Mouse (Mus musculus) cerebellum, postnatal 14 days (tissue): ENCODE results near the gene Ppp1r1b.

ENCODE experiments used
- DNase-seq, 2 experiments: peaks; one replicate each; pipeline ENCODE4 v3.0.0; 2021; ENCODE audit warnings: mixed read lengths in 2 of 2

Gene Ppp1r1b

DNA sequence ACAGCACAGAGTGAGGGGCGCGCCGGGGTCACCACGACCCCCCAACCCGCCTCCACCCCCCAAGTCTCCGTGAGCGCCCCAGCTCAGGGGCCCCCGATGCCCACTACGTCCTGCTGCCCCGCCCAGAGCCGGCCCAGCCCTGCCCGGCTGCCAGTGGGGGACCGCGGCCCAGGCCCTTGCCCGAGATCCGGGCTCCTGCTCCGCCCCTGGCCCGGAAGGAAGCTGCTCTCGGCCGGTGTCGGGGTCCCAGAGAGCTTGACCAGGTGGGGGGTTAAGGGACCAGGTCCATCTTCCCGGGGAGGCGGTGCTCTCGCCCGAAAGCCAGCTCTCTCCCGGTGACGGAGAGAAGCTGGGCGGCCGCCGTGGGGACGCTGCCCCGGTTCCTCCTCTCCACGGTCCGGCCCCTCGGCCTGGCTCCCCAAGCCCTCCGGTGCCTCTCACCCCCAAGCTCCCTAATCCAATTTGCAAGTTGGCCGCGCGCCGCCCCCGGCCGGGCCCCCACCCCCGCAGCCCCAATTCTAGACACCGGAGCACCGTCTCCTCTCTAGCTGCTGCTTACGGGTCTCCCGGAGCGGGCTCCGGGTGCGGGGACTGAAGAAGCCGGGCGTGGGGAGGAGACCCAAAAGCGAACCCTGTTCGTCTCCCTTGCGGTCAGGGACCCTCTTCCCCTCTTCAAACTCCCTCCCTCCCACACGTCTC is 19.7 kb upstream of the Ppp1r1b start:
- DNase-seq: peak in 1 of 2 experiments; percentile 78

DNA sequence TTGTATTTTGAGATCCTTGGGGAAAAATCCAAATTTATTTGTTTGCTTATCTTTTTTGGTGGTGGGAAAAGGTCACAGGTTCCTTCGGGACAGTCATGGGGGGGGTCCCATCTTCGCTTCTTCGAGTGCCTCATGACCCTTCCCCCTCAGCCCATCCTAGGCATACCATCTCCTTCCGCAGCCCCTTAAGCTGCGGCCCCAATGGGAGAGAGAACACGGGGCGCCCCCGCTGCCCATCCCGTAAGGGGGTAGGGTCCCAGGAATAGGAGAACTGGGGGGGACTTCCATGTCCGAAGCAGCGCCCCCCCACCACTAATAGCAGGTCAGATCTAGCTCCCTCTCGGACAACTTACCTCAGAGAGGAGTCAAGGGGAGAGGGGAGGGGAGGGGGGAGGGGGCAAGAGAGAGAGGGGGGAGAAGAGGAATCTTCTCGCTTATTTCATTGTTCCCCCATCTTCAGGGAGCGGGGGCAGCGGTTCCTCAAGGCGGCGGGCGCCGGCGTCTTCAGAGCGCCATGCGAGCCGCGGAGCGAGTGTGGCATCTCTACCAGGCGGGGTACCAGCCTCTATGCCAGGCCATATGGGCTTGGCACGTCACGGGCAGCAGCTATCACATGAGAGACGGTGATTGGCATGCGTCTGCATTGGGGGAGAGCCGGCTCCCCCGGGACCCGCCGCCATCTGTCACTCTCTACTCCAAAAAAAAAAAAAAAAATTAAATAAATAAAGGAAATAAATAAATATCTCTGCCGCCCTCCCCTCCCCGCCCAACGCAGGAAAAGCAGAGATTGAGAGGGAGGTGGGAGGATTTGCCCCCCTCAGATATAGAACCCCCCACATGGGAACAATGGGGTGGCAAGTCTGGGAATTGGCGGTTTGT is 18.9 kb upstream of the Ppp1r1b start, which contains the start of gene Neurod2:
Gene Neurod2, minus strand, starts transcription at position 568 of the 879 bp plus-strand sequence.
- peak; percentile 97 to 98 for DNase-seq

DNA sequence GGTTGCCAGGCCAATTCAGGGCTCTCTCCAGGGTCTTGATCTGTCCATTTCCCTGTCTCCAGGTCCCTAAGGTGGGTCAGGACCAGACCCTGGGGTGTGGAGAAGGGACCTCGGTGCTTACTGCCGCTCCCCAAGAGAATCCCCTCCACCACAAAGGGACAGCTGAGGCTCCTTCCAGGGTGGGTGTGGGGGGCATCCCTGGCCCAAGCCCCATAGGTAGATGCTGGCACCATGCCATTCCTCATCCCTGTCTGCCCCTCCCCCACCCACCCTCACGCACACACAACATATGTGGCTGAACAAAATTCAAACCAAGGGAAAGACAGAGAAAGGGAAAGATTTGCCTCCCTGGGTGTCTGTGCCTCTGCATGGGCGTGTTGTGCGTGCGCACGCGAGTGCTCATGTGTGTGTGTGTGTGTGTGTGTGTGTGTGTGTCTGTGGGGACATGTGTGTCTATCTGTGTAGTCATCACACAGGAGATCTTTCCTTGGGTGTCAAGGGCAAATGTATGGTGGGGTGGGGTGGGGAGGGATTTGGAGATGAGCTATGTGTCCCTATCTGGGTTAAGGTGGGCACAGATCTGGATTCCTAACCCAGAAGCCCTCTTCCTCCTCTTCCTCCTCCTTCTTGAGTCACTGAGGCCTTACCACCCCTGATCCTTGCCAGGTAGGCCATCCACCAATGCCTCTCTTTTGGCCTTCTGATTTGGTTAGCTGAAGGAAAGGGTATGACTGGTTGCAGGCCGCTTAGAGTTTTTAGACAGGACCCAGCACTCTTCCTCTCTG is 18.1 kb upstream of the Ppp1r1b start:
- peak in 1 of 2 experiments; percentile 77 for DNase-seq

DNA sequence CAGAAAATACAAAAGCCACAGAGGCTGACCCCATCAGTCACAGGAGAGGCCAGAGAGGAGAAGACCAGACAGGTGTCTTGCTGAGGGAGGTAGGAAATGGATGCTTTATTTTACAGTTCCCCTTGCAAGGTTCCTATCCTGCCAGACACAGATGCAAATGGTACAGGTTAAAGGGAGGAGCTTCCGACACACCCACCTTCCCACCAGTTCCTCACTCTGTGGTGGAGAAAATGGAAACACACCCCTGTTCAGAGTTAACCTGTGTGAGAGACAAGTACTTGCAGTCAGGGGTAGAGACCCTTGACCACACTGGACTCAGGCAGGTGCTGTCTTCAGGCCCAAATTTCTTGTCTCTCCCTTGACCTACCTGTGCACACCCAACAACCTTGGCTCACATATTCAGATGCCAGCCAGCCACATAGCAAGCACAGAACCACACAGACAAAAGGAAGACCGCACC is 17.4 kb upstream of the Ppp1r1b start:
- no peak for DNase-seq

DNA sequence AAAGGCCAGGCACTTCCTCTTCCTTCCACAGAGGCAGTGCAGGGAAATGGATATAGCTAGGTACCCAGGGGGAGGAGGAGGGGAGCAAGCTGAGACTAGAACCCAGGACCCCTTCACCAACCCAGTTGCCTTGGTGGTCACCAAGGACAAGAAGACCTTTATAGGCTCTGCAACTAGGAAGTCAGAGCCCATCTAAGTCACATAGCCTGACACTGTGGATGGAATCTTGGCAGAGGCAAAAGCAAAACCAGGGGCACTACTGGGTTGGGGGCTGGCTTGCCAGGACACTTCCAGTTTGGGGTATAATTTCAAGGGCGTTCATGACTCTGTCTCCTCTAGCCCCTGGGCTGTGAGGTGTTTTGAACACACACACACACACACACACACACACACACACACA is 16.8 kb upstream of the Ppp1r1b start:
- DNase-seq: no peak

DNA sequence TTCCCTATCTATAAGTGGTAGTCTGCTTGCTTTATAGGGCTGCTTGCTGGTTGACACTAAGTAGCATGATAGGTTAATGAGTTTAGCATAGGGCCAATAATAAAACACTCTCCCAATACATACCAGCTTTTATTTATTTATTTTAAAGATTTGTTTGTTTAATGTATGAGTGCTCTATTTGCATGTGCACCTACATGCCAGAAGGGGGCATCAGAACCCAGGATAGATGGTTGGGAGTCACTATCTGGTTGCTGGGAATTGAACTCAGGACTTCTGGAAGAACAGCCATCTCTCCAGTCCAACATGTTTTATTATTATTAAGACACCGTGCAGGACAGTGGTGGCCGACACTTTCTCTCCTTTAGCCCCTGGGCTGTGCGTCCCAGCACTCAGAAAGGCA is 16.0 kb upstream of the Ppp1r1b start:
- DNase-seq: peak in 1 of 2 experiments; percentile 20

DNA sequence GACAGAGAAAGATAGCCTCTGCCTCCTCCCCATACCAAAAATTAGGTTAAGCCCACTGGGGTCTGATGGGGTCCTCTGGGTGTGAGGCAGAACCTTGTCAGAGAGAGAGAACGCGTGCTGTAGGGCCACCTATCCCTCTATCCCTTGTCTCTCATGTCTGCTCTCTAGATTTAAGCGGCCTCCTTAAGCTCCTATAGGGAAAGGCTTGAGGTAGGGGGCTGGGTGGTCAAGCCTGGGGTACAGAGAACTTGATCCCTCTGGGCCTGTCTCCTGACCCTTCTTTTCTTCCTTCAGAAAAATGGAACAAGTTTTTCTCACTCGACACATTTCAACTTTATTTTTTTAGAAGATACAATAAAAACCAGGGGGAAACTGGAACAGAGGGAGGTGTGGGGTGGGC is 15.4 kb upstream of the Ppp1r1b start:
- no peak for DNase-seq

DNA sequence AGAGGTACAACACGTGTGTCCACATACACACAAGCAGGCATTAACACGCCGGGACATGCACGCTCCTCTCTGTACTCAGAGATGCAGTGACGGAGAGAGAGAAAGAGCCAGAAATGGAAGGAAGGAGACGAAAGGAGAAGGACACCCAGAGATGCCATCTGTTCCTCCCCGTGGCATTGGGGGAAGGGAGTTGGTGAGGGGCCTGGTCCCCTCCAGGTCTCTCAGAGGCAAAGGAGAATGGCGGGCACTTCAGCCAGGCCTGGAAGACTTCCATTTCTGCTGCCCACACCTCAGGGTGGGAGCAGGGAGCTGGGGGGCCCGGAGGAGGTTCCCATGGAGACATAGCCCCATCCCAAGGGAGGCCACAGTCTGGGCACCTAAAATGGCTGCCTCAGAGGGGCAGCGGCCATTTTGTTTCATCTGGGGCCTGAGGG is 14.9 kb upstream of the Ppp1r1b start:
- DNase-seq: peak; percentile 66 to 77

DNA sequence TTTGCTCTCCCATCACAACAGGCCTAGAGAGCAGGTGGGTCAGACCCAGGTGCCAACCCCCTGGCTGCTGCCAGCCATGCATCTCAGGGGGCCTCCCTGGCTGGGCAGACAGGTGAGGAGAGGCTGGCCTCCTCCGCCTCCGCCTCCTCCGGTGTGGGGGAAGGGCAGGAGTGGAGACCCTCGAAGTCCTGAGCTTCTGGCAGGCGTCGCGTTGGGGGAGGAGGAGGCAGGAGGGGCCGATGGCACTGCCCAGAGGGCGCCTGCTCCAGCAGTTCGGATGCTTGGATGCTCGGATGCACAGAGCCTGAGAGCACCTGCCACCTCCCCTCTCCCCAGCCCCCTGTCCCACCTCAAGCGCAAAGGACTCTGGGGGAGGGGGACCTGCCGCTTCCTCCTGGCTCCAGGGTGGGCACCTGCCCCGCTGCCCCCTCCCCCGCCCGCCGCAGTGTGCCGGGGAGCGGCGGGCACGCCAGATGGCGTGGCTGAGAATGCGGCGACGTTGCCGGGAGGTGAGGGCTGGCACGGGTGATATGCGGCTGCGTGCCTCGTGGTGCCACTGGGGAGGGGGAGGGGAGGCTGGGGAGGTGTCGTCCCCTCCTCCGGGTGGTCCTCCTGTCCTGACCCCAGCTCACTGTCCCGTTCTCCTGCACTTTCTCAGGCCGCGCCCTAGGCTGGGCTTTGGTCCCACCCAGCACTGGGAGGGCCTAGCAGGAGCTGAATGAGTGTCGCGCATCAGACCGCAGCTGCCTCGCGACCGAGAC is 14.0 kb upstream of the Ppp1r1b start:
- peak; percentile 87 to 89 for DNase-seq

DNA sequence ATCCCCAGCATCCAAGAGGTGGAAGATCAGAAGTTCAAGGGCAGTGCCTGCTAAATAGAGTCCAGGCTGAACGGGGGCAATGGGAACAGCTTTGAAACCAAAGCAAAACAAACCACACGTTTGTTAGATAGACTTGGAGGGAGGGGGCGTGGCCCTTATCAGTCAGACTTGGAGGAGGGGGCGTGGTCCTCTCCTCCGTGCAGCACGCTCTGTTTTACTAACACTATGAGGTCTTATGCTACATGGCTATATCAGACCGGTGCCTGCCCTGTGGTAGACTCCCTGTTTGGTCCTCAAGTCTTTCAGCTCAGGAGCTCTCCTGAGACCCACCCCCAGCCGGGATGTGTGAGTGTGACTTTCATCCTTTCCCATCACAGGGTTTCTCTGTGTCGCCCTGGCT is 13.0 kb upstream of the Ppp1r1b start:
- DNase-seq: peak in 1 of 2 experiments; percentile 56

DNA sequence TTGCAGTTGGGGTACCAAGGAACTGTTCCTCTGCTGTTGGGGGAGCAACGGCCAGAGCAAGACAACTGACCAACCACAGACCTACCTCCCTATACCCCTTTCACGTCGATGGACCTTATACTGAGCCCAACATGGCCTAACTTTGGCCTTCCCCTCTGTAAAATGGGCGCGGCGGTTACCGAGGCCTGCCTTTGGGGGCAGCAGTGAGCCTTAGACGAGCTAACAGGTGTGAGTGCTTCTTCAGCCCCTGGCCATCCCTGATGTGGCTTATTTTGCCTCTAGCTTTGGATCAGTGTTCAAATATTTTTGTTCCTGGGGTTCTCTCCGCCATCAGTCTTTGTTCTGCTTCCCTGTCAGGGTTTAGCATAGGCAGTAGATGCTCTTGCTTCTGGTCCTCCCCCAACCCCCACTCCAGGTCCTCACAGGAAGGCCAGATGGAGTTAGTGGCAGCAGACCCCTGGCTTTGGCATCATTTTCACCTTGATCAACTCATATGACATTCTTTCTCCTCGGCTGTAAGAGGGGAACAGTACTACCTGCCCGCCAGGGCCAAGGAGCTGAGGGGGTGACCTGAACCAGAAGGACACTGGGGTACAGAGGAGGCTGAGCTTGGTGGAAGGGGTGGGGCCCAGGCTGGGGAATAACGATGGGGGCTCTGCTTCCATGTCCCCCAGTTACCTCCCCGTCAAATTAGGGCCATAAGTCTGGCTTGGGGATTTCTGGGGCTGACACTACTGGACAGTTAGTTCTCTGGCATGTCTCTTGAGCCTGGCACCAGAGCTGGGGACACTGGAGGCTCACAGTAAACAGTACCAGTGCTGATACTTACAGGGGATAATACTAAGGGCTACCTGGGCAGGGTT is 11.7 kb upstream of the Ppp1r1b start:
- DNase-seq: peak; percentile 64 to 79

DNA sequence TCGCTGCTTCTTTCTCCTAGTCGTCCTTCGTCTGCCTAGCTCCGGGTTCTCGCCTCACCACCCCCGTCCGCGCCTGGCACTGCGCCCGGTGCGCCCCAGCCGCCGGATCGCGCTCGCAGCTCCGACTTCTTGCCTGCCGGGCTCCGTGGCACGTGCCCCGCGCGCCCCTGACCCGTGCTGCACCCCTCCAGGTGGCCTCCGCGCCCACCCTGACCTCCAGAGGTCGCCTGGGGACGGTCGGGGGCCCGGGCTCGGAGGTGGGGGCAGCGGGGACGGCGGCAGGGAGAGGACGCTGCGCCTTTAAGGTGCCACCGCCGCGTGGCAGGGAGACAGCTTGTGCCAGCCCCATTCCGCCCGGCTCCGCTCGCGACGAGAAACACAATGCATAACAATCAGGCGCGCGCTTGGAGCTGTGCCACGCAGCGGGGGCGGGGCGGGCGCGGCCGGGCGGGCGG is 9.7 kb upstream of the Ppp1r1b start:
- peak; percentile 90 to 93 for DNase-seq

DNA sequence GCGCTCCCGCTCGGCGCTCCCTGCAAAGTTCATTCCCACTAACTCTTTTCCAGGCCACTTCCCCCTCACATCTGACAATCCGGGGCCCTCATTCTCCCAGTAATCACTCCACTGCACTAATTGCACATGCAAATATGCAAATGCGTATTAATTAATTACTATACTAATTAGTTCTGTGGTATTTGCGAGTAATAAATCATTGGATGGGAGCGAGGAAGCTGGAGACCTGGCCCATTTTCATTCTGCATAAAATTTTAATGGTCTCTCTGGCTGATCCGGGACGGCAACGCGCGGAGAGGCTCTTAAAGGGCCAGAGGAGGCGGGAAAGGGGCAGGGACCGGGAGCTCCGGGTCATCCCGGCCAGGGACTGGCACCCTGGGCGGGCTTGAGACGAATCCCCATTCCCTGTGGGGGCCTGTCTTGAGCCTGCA is 9.1 kb upstream of the Ppp1r1b start:
- peak; percentile 68 for DNase-seq

DNA sequence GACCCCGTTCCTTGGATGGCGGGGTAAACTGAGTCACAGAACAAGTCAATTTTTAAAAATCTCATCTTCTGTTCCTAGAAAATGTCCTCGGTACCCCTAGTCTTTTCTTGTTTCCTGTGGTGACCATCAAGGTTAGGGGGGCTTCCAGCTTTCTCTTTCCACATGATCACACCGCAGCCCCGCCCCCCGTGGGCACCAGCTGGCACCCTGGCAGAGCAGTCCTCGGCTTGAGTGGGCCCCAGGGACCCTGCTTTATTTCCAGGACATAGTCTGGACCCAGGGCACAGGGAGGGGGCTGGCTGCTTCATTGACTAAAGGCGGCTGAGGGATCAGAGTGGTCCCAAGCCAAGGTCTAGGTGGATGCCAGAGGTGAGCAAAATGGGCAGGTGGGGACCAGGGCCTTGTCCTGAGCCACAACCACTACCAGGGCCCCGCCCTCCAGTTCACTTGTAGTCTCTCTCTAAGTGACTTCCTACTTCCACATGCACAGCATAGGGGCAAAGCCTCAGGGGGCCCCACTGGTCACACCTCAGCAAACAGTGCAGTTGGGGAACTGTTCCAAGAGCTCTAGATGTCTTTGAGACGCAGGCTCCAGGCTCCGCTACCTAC is 8.4 kb upstream of the Ppp1r1b start:
- DNase-seq: peak in 1 of 2 experiments; percentile 67

DNA sequence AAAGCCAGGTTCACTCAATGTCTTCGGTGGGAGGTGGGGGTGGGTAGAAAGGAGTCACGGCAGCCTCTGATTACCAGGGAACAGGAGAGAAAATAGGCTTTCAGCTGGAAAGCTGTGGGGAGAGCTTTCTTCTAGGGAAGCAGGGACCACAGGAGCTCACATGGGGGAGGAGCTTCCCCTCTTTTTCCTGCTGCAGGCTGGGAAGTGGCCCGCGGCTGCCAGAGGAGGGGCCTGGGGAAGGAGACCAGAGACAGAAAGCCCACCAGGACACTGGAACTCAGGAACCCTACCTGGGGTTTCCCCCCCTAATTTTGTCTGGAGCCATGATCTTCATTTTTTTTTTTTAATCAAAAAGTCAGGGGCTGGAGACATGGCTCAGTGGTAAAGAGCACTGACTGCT is 7.6 kb upstream of the Ppp1r1b start:
- DNase-seq: no peak

DNA sequence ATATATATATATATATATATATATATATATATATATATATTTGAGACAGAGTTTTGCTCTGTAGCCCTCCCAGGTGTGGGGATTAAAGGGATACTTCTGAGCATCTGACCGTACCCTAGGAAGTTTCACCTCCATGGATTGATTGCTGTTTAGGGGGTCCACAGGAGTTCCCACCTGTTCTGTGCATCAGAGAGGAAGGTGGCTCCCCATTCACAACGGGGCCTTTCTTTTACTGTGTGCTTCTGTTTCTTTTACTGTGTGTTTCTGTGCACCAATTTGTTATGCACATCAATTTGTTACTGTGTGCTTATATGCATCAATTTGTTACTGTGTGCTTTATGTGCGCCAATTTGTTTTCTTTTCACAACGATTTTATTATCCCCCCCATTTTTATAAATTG is 7.0 kb upstream of the Ppp1r1b start:
- DNase-seq: peak in 1 of 2 experiments; percentile 4

DNA sequence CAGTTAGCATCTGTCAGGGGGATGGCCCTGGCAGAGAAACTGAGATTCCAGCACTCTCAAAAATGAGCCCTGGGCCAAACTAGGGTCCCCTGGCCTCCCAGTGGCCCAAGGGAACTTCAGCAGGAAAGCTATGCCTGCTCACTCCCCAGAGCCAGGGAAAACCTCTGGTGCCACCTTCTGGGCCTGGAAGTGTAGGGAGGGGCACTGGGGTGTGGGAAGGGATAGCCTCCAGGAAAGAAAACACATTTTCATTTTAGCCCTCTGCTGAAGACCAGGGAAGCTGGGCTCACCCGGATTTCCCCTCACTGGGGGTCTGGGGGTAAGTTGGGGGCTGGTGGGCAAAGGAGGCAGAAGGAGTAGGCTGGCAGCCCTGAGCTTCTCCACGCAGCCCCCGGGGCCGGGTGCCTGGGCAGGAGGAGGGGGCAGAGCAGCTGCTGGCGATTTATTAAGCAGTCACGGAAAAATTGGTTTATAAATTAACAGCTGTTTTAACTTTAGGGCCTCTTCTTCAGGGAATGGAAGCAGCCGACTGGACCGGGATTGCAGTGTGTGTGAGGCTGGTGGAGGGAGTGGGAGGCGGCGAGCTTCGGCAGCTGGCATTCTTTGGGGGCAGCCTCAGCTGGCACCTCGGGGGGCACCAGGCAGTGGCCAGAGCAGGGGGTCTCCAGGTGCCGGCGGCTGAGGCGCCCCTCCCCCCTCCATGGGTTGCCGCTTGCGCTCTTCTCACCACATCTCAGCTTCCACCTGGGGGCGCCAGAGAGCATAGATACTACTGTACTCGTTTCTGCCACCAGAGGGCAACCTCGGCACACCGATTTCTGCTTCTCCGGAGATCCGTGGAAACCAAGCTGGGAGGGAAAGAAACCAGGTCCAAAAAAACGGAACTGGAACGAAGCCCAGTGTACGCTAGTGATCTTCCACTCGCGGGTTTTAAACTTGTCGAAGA is 5.9 kb upstream of the Ppp1r1b start:
- DNase-seq: peak; percentile 99

DNA sequence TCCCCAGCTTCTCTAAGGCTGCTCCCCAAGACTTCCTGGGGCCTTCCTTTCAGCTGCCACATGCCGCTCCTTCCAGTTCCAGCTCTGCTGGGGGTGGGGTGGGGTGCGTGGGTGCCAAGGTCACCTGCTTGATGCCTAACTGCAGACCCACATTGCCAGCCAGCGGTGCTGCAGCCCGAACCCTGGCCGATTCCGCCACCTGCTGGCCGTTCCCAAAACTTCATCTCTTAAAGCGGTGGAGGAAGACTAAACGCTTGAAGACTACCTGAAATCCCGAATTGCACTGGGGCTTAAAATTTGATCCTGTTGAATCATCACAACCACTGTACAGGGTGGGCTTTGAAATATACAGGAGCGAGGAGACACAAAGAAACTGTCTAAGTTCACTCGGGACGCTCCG is 3.0 kb upstream of the Ppp1r1b start:
- peak; percentile 95 to 96 for DNase-seq

DNA sequence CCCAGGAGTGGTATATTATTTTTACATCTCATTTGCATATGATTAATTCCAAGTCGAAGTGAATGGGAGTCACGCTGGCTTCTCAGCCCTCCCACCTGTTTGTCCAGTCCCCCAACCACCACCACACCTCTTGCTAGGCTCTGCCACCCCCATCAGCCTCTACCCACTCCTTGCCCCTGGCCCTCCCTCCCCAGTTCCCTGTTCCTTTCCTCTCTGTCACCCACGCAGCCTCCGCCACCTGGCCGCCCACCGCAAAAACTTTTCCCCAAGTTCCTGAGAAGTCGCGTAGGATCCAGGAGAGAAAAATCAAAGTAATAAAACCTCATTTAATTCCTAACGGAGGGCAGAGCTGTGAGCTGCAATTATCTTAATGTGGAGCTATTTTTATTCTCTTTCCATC is 2.0 kb upstream of the Ppp1r1b start:
- no peak for DNase-seq
